Mouse (Mus musculus) adrenal gland, adult 18-20 months (tissue): Measurements from ENCODE around the gene Hist1h4i. TPM values are rescaled to one million over a fixed set of nuclear protein-coding genes. Genes with fewer than 3 reads are reported as not detected.

Source experiments
- microRNA-seq, 2 experiments: library from miRNA; unstranded; fragments of <30 nt; microRNA quantifications; one replicate each; pipeline ENCODE4 v1.2.0; 2021; ENCODE audit warnings: borderline number of aligned reads in 2 of 2
- total RNA-seq, 2 experiments: library from RNA; stranded (reverse); gene quantifications; 1 replicate in 1 of 2; 2 replicates in 1 of 2; pipeline ENCODE4 v1.2.3; 2021

Hist1h4i gene
- total RNA-seq, 2 experiments from 2014 or later = 40.1 to 68.2 TPM

Small RNA genes within 50 kb of the gene (microRNA-seq; reads per million reads assigned to microRNA genes)
- gene Gm26300 = 0 reads per million in 2 experiments
- gene Gm44390 = 0 reads per million in 2 experiments
- gene Gm44486 = 0 reads per million in 2 experiments

Other genes with a start within 250 kb of the Hist1h4i start
- 10 to 100 TPM; 45.1 to 68.5 TPM for gene Hist1h2bq, start 231.2 kb downstream of the Hist1h4i start, total RNA-seq
- gene Hist1h2ao, start 230.9 kb downstream of the Hist1h4i start, total RNA-seq = 10 to 100 TPM in 1 of 2 experiments, 1 to 10 TPM in 1; 3.6 to 44.2 TPM
- gene Hist1h4m, start 229.6 kb downstream of the Hist1h4i start, total RNA-seq = 100 to 1,000 TPM; 185 to 195 TPM
- 10 to 100 TPM; 33.0 to 84.6 TPM for gene Hist1h4n, start 209.2 kb downstream of the Hist1h4i start, total RNA-seq
- 10 to 100 TPM in 1 of 2 experiments, 1 to 10 TPM in 1; 8.6 to 29.1 TPM for gene Hist1h2ap, start 207.9 kb downstream of the Hist1h4i start, total RNA-seq
- gene Hist1h2br, start 207.6 kb downstream of the Hist1h4i start, total RNA-seq = 10 to 100 TPM; 43.9 to 68.8 TPM
- gene Zfp184, start 96.3 kb downstream of the Hist1h4i start, total RNA-seq = 1 to 10 TPM in 1 of 2 experiments, under 1 TPM in 1; 0.80 to 1.5 TPM
- not detected for gene Pom121l2, start 60.2 kb downstream of the Hist1h4i start, total RNA-seq
- under 1 TPM in 1 of 2 experiments, not detected in 1; 0.96 TPM for gene Prss16, start 31.6 kb downstream of the Hist1h4i start, total RNA-seq
- gene Hist1h2ah, start 5.8 kb downstream of the Hist1h4i start, total RNA-seq = 10 to 100 TPM in 1 of 2 experiments, not detected in 1; 16.5 TPM
- 10 to 100 TPM; 18.0 to 23.9 TPM for gene Hist1h2bk, start 5.5 kb downstream of the Hist1h4i start, total RNA-seq
- gene Hist1h2ag, start 1.6 kb upstream of the Hist1h4i start, total RNA-seq = 10 to 100 TPM; 11.9 to 12.2 TPM
- gene Hist1h2bj, start 1.9 kb upstream of the Hist1h4i start, total RNA-seq = 10 to 100 TPM in 1 of 2 experiments, 1 to 10 TPM in 1; 8.0 to 15.6 TPM
- not detected for gene Vmn1r188, start 43.1 kb upstream of the Hist1h4i start, total RNA-seq
- gene Vmn1r189, start 64.5 kb upstream of the Hist1h4i start, total RNA-seq = not detected
- not detected for gene Vmn1r191, start 142.6 kb upstream of the Hist1h4i start, total RNA-seq
- gene Vmn1r192, start 149.8 kb upstream of the Hist1h4i start, total RNA-seq = not detected
- gene Vmn1r193, start 181.8 kb upstream of the Hist1h4i start, total RNA-seq = not detected
- not detected for gene Vmn1r194, start 202.9 kb upstream of the Hist1h4i start, total RNA-seq
- not detected for gene Vmn1r195, start 229.2 kb upstream of the Hist1h4i start, total RNA-seq
- gene Vmn1r196, start 248.6 kb upstream of the Hist1h4i start, total RNA-seq = not detected